8 mouse cellular contexts compared by ENCODE assay signal in the genomic region with DNA sequence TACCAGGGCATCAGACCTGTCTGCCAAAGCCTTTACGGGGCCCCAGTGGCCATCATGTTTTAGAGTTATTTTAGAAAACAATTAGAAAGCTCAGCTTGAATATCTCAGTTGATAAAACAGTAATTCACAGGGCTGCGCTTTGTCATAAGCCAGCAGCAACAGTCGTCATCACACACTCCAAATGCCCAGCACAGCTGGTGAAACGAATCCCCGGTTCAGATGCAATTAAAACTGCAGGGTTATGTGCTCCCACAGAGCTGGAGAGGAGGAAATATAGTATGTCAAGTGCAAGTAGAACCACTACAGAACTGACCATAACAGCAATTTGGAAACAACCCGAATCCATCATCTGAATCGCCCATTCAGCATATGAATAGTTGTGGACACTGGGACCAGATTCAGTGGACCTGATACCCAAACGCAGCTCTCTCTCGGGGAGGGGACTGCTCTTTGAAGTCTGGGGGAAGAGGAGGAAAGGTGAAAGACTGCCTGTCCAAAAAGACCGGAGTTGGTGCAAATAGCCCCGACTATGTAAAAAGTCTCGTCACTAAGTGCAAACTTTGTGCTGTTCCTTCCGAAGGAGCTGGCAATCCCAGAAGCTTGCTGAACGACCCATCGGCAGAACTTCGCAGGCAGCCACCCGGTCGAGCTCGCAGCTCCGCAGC. TPM values are rescaled to one million over a fixed set of nuclear protein-coding genes. Genes with fewer than 3 reads are reported as not detected.
A peak's percentile ranks its signal among the peaks of the same experiment; 100 is the strongest.
DNase-seq lines count a peak whose midpoint lies in the region; ATAC-seq and TF ChIP-seq lines count a peak whose summit lies in the region.

No protein-coding gene starts in this region.

- peak overlapping the region; percentile 70 for H3K4me3 ChIP-seq in kidney, adult 2 months (ENCODE audit: insufficient read depth, low read depth, low read length)
- peak overlapping the region; percentile 85 to 89 for H3K4me3 ChIP-seq in MEL (ENCODE audit: control insufficient read depth in 1 of 2, insufficient read depth in 1 of 2, low read depth in 2 of 2, low read length in 2 of 2)
- H3K4me3 ChIP-seq in forebrain, embryonic 12.5 days (replicated peaks), result peak overlapping the region; percentile 87
- peak overlapping the region; percentile 84 for H3K4me3 ChIP-seq in liver, embryonic 13.5 days (replicated peaks)

- no peak for DNase-seq in kidney, adult 2 months
- DNase-seq in kidney, postnatal 4 days, result no peak
- peak; percentile 68 for DNase-seq in MEL (ENCODE audit: low read depth, low spot score)
- no peak for DNase-seq in liver, embryonic 13.5 days
- no peak for DNase-seq in spleen, postnatal 36 days (ENCODE audit: low spot score in 2 of 2)
- DNase-seq in layer of hippocampus, adult 8-10 months (ENCODE audit: low spot score in 2 of 2), result no peak
- DNase-seq in gastrocnemius, postnatal 10 days, result no peak

- H3K27me3 ChIP-seq in kidney, adult 2 months (replicated peaks; ENCODE audit: control insufficient read depth, insufficient read depth, low read length), result no peaks in the 10 kb centered on the region
- H3K27me3 ChIP-seq in MEL (ENCODE audit: control insufficient read depth in 1 of 2, insufficient read depth in 2 of 2, low read length in 2 of 2), result no peaks in the 10 kb centered on the region
- no peaks in the 10 kb centered on the region for H3K27me3 ChIP-seq in forebrain, embryonic 12.5 days
- H3K27me3 ChIP-seq in liver, embryonic 13.5 days, result no peaks in the 10 kb centered on the region

- no peak for TF ChIP-seq EP300 in MEL (IDR thresholded peaks at IDR 0.05; ENCODE audit: low read depth in 1 of 2, low read length in 2 of 2)

- no peaks in the 10 kb centered on the region for H3K9me3 ChIP-seq in MEL (replicated peaks; ENCODE audit: insufficient read depth, low read length)
- no peaks in the 10 kb centered on the region for H3K9me3 ChIP-seq in forebrain, embryonic 12.5 days
- H3K9me3 ChIP-seq in liver, embryonic 13.5 days (replicated peaks), result no peaks in the 10 kb centered on the region

- no peak for TF ChIP-seq RAD21 in MEL (IDR thresholded peaks at IDR 0.05; ENCODE audit: low read depth, low read length)

- peaks cover 6% of the 10 kb centered on the region for H3K4me1 ChIP-seq in kidney, adult 2 months (ENCODE audit: control insufficient read depth, insufficient read depth, low read length)
- peaks cover 4 to 15% of the 10 kb centered on the region in 2 experiments for H3K4me1 ChIP-seq in MEL (ENCODE audit: control insufficient read depth in 1 of 2, insufficient read depth in 2 of 2, low read length in 2 of 2)
- peaks cover 13% of the 10 kb centered on the region for H3K4me1 ChIP-seq in forebrain, embryonic 12.5 days
- peaks cover 42% of the 10 kb centered on the region for H3K4me1 ChIP-seq in liver, embryonic 13.5 days (replicated peaks)

- 3% methylated on average over 20 of the region's 20 CpGs for WGBS in kidney, adult 2 months
- WGBS in forebrain, embryonic 12.5 days, result 6% methylated on average over 20 of the region's 20 CpGs
- WGBS in liver, embryonic 13.5 days (ENCODE audit: insufficient replicate concordance), result 4% methylated on average over 20 of the region's 20 CpGs

- H3K36me3 ChIP-seq in kidney, adult 2 months (ENCODE audit: control insufficient read depth, insufficient read depth, low read length), result no peaks in the 10 kb centered on the region; the same call in 1 of the 2 replicates
- peaks cover 0 to 7% of the 10 kb centered on the region in 2 experiments; a peak in 2 of 4 replicates for H3K36me3 ChIP-seq in MEL (ENCODE audit: control insufficient read depth in 1 of 2, insufficient read depth in 2 of 2, low read length in 2 of 2)
- peaks cover 13% of the 10 kb centered on the region for H3K36me3 ChIP-seq in forebrain, embryonic 12.5 days (replicated peaks)
- peaks cover 13% of the 10 kb centered on the region for H3K36me3 ChIP-seq in liver, embryonic 13.5 days

- peak overlapping the region; percentile 81 for H3K9ac ChIP-seq in MEL (ENCODE audit: control insufficient read depth, low read depth, low read length, poor library complexity, severe bottlenecking)
- peak overlapping the region; percentile 85 for H3K9ac ChIP-seq in forebrain, embryonic 12.5 days
- peak overlapping the region; percentile 88 for H3K9ac ChIP-seq in liver, embryonic 13.5 days

- no peaks in the 10 kb centered on the region; the same call in 1 of the 2 replicates for H3K79me2 ChIP-seq in MEL (ENCODE audit: control insufficient read depth, insufficient read depth, low read length, poor library complexity)

- TF ChIP-seq POLR2A in kidney, adult 2 months (IDR thresholded peaks at IDR 0.05; ENCODE audit: low read depth, low read length), result no peak
- TF ChIP-seq POLR2A in MEL (IDR thresholded peaks at IDR 0.05; ENCODE audit: control insufficient read depth in 1 of 2, insufficient read depth in 1 of 2, low read depth in 1 of 2, low read length in 2 of 2, poor library complexity in 1 of 2), result no peak

- H3K4me2 ChIP-seq in forebrain, embryonic 12.5 days, result peak overlapping the region; percentile 79
- H3K4me2 ChIP-seq in liver, embryonic 13.5 days, result peak overlapping the region; percentile 98

- peak overlapping the region; percentile 12 for H3K27ac ChIP-seq in kidney, adult 2 months (ENCODE audit: insufficient read depth, low read depth, low read length)
- H3K27ac ChIP-seq in MEL (ENCODE audit: control insufficient read depth, low read depth, low read length), result peak overlapping the region; percentile 64
- H3K27ac ChIP-seq in forebrain, embryonic 12.5 days, result peak overlapping the region; percentile 82
- peak overlapping the region; percentile 88 for H3K27ac ChIP-seq in liver, embryonic 13.5 days

- TF ChIP-seq CTCF in kidney, adult 2 months (conservative IDR thresholded peaks at IDR 0.05; ENCODE audit: insufficient read depth, insufficient read length, low read depth, low read length), result no peak
- TF ChIP-seq CTCF in MEL (IDR thresholded peaks at IDR 0.05 in 2 of 3, conservative IDR thresholded peaks at IDR 0.05 in 1 of 3; ENCODE audit: control insufficient read depth in 1 of 3, insufficient read depth in 1 of 3, low read depth in 2 of 3, low read length in 3 of 3, poor library complexity in 1 of 3, severe bottlenecking in 1 of 3), result no peak

- ATAC-seq in forebrain, embryonic 12.5 days (ENCODE audit: low FRiP score), result peak; percentile 24
- ATAC-seq in liver, embryonic 13.5 days (ENCODE audit: low read depth), result peak; percentile 0; the same call in 1 of the 2 replicates

TF ChIP-seq in MEL, 35 proteins besides CTCF, POLR2A, EP300 and RAD21:
- TF ChIP-seq GATA1 (IDR thresholded peaks at IDR 0.05; ENCODE audit: low read depth, low read length), result no peak
- TF ChIP-seq TBP (IDR thresholded peaks at IDR 0.05; ENCODE audit: low read depth, low read length), result 0 out of 2 replicates have a peak, but pooled peaks have one; percentile 24

RNA-seq across cellular contexts. Expression of a gene that starts 0.6 kb away (rescaled TPM):
- 1.3 and 1.4 TPM in 2 replicates for polyA plus RNA-seq in kidney, adult 2 months (2012; rRNA removed)
- 1.8 and 2.0 TPM in 2 replicates for total RNA-seq in MEL (2012; rRNA removed)
- polyA plus RNA-seq in MEL (2012; ENCODE audit: insufficient read depth in 1 of 2, insufficient read length in 2 of 2, low read depth in 1 of 2, low replicate concordance in 2 of 2, missing spikeins in 1 of 2), result 1 to 10 TPM in 1 of 2 experiments, not detected in 1; 4.3 TPM
- polyA plus RNA-seq in forebrain, embryonic 12.5 days (2016; fragmentation: Nextera tagmentation; extraction: Ambion mirVana), result 9.5 and 9.6 TPM in 2 replicates
- polyA plus RNA-seq in liver, embryonic 13.5 days (2015; fragmentation: Nextera tagmentation; extraction: Ambion mirVana), result 1.8 and 2.0 TPM in 2 replicates
- total RNA-seq in layer of hippocampus, adult 8-10 months (2022), result 1 to 10 TPM; 1.6 to 3.0 (median 2.6) TPM
- total RNA-seq in gastrocnemius, postnatal 10 days (2021), result 1 to 10 TPM; 2.0 to 2.7 TPM

RNA-seq across cellular contexts. Expression of a gene that starts 26.1 kb away (rescaled TPM):
- polyA plus RNA-seq in kidney, adult 2 months (2012; rRNA removed), result 3.4 and 4.1 TPM in 2 replicates
- 17.8 and 18.1 TPM in 2 replicates for total RNA-seq in MEL (2012; rRNA removed)
- 10 to 100 TPM in 1 of 2 experiments, not detected in 1; 20.6 TPM for polyA plus RNA-seq in MEL (2012; ENCODE audit: insufficient read depth in 1 of 2, insufficient read length in 2 of 2, low read depth in 1 of 2, low replicate concordance in 2 of 2, missing spikeins in 1 of 2)
- 36.3 and 38.3 TPM in 2 replicates for polyA plus RNA-seq in forebrain, embryonic 12.5 days (2016; fragmentation: Nextera tagmentation; extraction: Ambion mirVana)
- polyA plus RNA-seq in liver, embryonic 13.5 days (2015; fragmentation: Nextera tagmentation; extraction: Ambion mirVana), result 8.0 and 9.7 TPM in 2 replicates
- 10 to 100 TPM; 11.9 to 16.2 (median 14.0) TPM for total RNA-seq in layer of hippocampus, adult 8-10 months (2022)
- 1 to 10 TPM; 3.9 to 6.5 TPM for total RNA-seq in gastrocnemius, postnatal 10 days (2021)

Comparison
In these comparisons a context has a peak if more than half of its experiments do, and no peak if none do; other contexts are left out.
1. H3K27ac ChIP-seq: peak in every context shown above with its lines; median percentile 88 in liver, embryonic 13.5 days; 82 in forebrain, embryonic 12.5 days; 64 in MEL; 12 in kidney, adult 2 months.